Mouse (Mus musculus): ENCODE data around the gene Ctdspl.

The Ctdspl gene

DNA sequence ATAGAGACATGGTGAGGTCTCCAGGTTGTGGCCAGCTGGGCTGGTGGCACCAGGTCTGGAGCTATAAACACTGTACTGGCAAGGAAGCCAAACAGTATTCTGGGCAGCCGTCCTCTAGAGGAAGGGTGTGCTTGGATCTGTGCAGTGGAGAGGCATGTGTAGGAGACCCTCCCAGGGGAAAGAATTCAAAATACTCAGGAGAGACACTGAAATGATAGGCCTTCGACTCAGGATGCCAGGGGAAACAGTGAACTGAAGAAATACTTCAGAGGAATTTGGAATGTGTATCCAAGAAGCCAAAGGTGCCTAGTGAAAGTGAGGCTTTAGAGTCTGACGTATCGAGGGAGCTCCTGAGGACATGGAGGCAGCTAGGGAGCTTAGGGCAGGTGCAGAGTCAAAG lies 23.4 kb downstream of the Ctdspl start:
- DNase-seq (ENCODE audit: low spot score in 2 of 2), result no peak

DNA sequence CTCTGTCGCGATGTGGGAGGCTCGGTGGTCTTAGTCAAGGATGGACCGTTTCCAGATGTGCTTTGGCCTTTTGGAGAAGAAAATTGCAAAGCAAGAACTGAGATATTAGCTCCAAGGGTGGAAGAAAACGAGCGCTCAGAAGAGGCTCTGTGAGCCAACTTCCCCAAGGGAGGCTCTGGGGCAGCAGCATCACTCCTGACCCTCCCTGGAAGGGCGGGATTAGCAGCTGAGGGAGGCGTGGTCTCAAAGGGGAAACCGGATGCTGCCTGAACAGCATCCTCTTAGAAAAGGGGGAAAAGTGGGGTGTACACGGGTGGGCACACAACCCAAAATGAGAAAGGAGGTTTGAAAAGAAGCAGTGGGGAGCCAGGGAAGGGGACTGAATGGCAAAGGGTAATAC lies 23.8 kb downstream of the Ctdspl start:
- DNase-seq (ENCODE audit: low spot score in 2 of 2), result no peak

DNA sequence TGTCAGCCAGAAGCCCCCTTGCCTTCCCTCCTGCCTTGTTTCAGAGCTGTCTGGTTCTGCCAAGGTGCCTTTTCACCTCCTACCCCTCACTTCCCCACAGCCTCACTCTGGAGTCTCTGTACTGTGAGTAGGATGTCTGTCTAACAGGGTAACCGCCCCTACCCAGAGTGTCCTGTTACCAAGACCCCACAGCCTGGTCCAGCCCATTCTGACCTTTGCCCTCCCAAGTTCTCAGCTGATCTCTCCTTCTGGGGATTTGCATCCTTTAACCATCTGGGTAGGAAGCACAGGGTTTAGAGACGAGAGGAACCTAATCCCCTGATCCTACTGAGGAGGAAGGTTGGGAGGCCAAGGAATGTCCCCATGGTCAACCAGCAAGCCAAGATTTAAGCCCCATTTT lies 24.5 kb downstream of the Ctdspl start:
- no peak for DNase-seq (ENCODE audit: low spot score in 2 of 2)

DNA sequence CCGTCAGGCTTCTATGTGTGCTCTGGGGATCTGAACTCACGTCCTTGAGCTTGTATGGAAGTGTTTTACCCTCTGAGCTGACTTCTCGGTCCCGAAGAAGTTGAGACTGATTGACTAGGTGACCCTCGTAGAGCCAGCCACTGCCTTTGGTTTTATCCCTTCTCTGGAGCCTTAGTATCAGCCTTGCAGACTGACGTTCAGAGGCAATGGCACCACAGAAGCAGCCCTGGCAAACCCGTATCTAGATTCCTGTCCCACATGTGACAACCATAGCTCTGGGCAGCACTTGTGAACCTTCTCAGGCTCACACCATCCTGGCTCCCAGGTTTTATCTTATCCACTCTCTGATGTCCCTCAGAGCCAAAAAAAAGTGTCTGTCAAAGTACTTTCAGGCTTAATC lies 25.1 kb downstream of the Ctdspl start:
- no peak for DNase-seq (ENCODE audit: low spot score in 2 of 2)

DNA sequence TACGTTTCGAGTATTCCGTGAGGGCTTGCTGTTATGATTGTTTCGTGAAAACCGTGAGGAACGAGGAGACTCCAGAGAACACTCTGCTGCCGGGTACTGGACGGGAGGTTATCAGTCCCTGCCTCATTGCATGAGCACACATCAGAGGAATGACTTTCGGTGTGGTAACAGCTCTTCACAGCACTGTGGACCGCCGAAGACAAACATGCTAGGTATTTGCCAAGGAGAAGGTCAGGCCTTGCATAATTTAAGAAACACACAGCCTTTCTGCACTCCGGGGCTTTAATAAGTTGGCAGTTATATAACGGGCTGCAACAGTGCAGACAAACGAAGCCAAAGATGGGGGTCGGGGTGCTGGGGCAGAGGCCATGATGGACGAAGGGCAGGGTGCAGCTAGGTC lies 25.9 kb downstream of the Ctdspl start:
- no peak for DNase-seq (ENCODE audit: low spot score in 2 of 2)

DNA sequence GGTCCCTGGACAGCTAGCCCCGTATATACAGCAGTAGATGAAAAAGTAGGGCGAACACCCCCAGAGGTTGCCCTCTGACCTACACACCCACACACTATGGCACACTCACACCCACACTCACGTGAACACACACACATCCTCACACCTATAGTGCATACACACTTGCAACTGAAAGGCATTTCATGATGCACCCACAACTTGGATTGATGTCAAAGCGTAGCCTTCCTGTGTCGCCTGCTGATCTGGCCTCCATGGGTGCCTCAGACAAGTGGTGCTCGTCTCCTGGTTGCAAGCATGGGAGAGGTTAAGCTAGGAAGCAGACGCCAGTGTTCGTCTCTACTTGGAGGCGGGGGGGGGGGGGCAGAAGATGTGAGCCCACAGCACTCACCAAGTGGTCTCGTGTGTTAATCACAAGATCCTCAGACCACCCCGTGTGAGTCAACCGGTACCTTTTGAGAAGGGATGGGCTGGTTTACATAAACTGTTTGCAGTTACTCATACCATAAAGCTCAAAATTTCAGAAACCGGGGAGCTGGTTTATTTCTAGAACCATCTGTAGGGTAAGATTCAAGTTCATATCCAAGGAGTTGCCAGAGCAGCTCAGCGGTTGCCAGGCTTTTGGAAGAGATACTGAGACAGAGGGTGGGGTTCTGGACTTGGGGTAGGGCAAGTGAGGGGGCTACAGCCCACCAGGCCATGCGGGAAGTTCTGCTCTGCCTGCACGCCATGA lies 27.4 kb downstream of the Ctdspl start:
- DNase-seq (ENCODE audit: low spot score in 2 of 2), result no peak

DNA sequence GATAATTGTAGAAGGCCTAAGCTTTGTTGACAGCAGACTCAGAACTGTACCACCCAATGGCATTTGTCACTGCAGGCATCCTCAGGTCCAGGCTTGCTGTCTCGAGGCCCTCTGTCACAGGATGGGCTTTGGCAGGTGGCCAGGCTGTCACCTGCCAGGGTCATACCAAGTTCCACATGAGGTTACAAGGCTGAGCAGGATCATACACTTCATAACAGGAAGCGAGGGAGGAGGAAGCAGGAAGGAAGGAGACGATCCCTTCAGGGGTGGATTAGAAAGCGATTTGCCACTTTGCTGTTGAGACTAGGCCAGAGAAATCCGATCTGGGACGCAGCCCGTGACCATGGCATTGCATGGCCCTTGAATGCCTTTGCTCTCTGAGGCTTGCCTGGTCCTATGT lies 32.5 kb downstream of the Ctdspl start:
- DNase-seq (ENCODE audit: low spot score in 2 of 2), result no peak

DNA sequence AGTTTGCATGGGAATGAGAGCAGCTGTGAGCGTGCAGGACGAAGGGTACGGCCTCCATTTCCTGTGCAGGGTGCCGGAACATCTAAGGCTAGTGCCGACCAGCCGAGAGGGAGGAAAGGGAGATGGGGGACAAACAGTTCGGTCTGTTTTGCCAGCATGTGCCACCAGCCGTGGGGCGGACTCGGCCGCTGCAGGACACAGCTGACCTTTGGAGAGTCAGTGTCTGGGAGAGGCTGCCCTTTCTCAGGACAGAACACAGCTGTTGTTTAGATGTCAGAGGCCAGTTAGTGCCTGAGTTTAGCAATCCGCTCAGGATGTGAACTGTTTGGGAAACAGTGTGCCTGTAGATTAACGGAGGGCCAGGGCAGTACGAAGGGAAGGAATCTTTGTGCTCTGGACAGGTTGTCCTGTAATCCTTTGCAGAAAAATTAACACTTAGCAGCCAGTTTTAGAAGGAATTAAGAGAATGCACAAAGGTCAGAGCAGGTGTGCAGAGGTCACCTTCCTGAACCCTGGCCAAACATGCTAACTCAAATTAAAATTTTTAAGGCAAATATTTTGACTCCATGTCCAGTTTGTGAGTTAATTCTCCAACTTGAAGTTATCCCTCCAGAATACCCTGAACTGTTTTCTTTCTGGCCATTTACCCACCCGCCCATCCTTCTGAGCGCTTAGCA lies 34.3 kb downstream of the Ctdspl start:
- no peak for DNase-seq (ENCODE audit: low spot score in 2 of 2)

DNA sequence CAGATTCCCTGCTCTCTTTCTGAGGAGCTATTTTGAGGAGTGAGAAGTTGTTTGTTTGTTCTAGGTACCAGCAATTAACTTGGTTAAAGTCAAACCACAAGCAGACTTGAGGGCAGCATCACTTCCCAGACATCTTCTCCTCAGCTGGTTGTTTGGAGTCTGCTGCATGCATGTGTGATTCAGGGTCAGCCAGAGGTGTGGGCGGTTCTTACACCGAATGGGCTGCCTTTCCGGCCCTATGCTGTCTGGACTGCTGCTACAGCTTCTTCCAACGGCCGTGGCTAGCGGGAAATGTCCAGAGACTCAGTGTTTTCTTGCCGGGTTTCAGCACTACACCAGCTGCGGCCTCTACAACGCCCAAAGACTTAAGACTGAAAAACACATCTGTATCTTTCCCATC lies 36.9 kb downstream of the Ctdspl start:
- DNase-seq (ENCODE audit: low spot score in 2 of 2), result no peak

DNA sequence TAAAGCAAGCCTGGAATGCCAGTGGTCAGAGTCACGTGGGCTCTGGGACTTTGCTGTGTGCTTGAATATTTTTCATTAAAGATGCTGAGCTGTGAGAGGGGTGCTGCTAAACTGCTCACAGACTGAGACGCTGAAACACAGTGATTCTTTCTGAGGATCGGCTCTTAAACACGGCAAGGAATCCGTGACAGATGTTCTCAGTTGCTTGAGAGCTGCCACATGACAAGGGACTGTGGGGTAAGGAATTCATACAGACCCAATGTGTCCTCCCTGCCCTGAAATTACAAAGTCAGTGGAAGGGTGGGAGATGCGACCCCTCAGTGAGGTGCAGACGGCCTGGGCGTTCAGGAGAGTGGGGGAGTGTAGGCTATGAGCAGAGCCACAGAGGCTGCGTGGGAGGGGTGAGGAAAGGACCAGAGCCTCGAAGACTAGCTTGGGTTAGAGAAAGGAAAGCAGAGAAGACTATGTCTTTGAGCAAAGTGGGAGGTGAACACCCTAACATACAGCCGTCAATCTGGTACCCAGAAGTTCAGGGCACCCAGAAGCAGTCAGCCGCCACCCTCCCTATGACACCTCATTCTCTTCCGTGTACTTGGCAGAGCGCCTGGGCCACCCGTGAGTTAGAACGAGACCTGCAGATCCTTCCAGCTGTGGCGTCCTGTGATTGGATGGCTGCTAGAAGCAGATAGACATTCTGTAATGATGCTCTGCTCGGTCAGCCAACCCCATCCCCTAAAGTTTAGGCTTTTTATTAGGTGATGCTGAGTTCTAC lies 38.2 kb downstream of the Ctdspl start:
- DNase-seq (ENCODE audit: low spot score in 2 of 2), result no peak

DNA sequence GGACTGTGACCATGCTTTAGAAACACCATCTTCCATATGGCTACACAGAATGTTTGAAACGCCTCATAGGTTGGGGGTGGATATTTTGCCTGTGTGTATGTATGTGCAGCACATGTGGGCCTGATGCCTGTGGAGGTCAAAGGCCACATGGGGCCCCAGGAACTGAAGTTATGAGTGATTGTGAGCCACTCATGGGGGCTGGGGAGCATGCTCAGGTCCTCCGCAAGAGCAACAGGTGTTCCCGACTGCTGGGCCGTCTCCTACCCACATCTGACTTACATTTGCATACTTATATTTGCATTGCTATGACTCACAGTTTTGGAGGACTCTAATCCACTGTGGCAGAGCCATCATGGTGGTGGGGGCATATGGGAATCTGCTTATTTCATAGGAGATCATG lies 43.6 kb downstream of the Ctdspl start:
- DNase-seq (ENCODE audit: low spot score in 2 of 2), result no peak

DNA sequence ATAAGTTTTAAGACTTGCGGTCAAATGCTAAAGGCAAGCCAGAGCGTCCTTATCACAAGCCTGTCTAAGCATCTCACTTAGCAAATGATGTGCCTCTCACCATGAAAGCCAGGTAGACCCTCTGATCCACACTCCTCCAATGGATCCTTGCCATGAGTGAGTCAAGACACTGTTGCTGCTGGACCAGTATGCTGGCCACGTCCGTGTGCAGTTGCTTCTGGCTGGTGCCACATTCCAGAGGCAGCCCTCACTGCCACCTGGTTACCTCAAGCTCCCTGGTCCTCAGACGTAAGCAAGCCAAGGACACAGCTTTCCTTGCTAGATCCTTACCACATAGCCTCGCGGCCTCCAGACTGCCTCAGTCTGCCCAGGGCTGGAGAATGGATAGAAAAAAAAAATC lies 46.8 kb downstream of the Ctdspl start:
- no peak for DNase-seq (ENCODE audit: low spot score in 2 of 2)

DNA sequence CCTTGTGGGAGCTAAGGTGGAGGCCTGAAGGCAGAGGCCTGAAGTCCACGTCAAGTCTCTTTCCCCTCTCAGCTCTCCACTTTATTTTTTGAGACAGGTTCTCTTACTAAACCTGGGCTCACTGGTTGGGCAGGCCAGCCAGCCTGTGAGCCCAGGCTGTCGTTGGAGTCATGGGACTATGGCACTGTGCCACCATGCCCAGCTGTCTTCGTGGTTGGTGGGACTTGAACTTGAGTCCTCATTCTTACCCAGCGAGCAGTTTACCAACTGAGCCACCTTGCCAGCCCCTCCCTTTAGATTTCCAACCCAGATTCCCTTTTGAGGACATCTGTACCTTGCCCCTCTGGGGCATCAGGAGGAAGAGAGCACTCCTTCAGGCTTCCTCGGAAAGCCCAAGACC lies 47.3 kb downstream of the Ctdspl start:
- DNase-seq (ENCODE audit: low spot score in 2 of 2), result no peak

DNA sequence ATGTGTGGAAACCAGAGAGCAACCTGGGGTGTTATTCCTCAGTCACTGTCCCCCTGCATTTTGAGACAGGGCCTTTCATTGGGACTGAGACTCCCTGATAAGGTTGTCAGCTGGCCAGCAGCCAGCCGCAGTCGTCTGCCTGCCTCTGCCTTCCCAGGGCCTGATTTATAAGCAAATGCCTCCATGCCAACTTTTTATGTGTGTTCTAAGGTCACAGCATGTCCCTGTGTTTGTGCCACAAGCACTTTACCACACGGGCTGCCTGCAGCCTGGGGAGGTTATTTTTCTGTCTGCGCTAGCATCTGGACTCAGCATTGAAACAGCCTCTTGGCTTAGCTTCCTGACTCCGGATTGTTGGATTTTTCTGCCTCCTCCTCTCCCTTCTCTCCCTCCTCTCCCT lies 47.9 kb downstream of the Ctdspl start:
- DNase-seq (ENCODE audit: low spot score in 2 of 2), result no peak

DNA sequence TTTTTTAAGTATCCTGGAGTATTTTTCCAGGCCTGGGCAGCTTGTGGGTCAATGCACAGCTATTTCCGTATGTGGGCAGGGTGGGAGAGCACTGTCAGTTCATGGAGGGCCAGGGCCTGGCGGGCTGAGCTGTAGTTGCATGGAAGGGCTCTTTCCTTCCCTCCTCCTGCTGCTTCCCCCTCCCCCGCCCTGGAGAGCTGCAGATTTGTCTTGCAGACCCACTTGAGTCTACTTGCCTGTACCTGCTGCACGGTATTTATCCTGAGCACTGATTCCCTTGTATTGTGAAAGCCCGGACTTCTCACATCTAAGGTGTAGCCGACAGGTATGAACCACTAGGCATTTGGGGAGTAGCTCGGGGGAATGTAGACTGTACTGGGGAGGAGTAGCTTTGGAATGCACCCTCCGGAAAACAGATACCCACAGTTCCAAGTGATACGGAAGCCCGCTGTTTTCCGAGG lies 49.0 kb downstream of the Ctdspl start:
- no peak for DNase-seq (ENCODE audit: low spot score in 2 of 2)

DNA sequence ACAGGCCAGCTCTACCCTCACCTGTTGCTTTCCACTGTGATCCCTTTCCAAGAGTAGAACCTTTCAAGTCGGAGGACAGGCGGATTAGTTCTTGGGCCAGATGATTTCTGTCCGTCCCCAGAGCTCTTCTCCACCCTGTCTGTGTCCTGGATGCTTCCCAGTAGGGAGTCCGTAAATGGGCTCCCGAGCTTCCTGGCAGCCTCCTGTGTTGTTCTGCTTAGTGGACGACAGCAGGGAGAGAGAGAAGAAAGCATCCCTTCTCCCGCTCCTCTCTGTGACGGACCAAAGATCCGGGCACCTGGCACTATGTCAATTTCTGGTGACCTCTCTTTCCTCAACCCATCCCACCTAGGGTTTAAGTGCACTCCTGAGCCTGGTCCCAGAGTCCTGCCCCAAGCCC lies 49.5 kb downstream of the Ctdspl start:
- DNase-seq (ENCODE audit: low spot score in 2 of 2), result no peak

DNA sequence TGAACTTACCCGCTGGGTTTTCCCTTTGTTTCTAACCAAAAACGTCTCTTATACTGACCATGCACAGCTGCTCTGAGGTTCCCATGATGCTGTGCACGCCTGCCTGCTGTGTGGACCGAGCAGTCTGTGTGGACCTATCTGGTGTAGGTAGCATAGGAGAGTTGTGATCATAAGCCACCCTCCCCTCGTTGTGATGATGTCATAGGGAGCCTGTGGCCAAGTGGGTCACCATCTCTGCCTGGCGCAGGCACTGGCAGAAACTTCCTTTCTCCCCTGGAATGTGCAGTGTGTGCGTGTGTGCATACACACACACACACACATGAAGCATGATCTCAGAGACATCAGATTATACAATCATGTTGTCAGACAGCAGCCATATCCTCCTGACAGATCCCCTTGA lies 50.3 kb downstream of the Ctdspl start:
- DNase-seq (ENCODE audit: low spot score in 2 of 2), result no peak

DNA sequence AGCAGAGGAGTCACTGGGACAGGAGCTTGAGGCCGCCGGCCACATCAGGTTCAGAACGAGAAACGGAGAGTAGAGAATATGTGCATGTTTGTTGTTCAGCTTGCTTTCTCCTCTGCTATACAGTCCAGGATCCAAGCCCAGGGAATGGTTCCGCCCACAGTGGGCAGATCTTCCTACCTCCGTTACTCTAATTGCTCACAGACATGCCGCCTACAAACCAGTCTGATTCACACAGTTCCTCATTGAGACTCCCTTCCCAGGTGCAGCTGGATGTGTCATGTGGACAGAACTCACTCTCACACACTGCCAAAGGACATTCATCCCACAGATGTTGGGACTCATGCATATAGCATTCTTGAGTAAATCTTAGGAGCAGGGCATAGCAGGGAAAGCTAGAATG lies 51.2 kb downstream of the Ctdspl start:
- no peak for DNase-seq (ENCODE audit: low spot score in 2 of 2)

DNA sequence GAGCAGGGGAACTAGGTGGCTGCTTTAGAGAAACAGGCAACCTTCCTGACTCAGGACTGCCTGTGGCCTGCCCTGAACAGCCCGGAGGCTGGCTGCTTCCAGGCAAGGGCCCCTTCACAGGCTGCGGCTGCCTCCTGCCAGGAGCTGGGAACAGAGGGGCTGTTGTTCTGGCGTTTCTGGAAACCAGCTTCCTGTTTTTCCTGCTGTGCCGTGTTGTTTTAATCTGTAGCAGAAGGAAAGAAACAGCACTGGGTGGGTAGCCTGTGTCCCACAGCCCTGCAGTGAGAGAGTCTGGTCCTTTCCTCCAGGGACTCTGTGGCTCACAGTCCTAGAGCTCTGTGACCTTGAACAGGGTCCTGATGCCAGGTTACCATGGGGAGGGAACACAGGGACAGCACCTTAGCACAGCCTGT lies 54.2 kb downstream of the Ctdspl start:
- no peak for DNase-seq (ENCODE audit: low spot score in 2 of 2)

DNA sequence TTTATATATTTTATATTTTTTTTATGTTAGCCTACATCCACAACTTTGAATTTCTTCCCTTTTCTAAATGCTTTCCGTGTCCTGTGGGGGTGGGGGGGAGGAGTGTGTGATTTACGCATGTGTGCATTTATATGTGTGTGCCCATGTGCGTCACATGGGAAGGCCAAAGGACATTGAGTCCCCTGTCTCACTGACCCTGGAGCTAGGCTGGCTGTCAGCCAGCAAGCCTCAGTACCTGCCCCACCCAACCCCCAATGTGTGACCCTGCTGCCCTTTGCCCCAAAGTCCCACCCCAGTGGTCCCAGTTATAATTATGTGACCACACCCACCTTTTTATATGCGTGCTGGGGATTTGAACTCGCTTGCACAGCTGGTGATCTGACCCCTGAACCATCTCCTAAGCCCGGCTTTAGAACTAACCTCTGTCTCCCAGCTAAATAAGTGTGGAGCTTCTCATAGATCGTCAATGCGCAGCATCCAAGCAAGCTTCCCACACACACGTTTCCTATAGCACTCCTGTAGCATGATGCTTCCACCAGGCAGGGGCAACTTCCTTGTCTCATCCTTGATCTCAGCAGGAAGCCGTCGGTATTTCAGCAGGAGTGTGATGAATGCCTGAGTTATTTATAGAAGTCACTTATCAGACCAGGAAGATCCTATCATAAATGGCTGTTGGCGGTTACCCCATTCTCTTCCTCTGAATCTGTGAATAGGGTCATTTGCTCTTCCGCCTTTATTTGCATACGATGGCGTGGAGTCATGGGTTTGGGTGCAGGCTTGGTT lies 58.6 kb downstream of the Ctdspl start:
- DNase-seq (ENCODE audit: low spot score in 2 of 2), result no peak

DNA sequence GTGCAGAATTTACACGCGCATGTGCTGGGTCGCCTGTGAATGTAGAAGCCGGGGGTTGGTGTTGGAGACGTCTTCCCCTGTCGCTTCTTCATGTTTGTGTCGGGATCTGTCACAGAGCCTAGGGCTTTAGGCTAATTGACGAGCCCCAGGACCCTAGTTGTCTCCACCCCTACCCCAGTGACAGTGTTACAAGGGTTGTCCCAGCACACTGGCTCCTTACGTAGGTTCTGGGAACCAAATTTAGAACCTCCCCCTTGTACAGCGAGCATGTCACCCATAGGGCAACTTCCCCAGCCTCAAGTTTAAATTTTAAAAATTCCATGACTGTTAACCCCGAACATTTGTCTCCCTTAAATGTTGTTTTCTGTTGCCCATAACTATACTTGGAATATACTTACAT lies 60.0 kb downstream of the Ctdspl start:
- no peak for DNase-seq (ENCODE audit: low spot score in 2 of 2)

All from right cerebral cortex, postnatal 36 days (tissue).